Mouse (Mus musculus) right cerebral cortex, postnatal 4 days (tissue): ENCODE measurements at regions not wholly inside any gene's neighbourhood (a gene's known extent, or its start where the extent isn't known, plus 50 kb on each side); places are given as distances from the start of the nearest gene placed in this dataset.
"Not testable (repeated sequence)": the region's sequence is repeated elsewhere in the genome, so short reads cannot be mapped to it uniquely, and the experiment has no call there.

Experiments
- DNase-seq: peaks from one replicate; pipeline ENCODE4 v3.0.0-alpha.2; 2022

- no peak for DNase-seq
Measured at GRCm38 (mm10) chr3:60811924-60812323, 190.7 kb upstream of the P2ry1 start.

- DNase-seq = no peak
Measured at GRCm38 (mm10) chr3:60813485-60813884, 189.1 kb upstream of the P2ry1 start.

- DNase-seq = no peak
Measured at GRCm38 (mm10) chr3:60819684-60820281, 182.8 kb upstream of the P2ry1 start.

- no peak for DNase-seq
Measured at GRCm38 (mm10) chr3:60821463-60821862, 181.1 kb upstream of the P2ry1 start.

GRCm38 (mm10) chr3:60826759-60827158 lies 175.8 kb upstream of the P2ry1 start:
- DNase-seq = no peak

- no peak for DNase-seq
Measured at GRCm38 (mm10) chr3:60832385-60832784, 170.2 kb upstream of the P2ry1 start.

- DNase-seq = no peak
Measured at GRCm38 (mm10) chr3:60841895-60842294, 160.7 kb upstream of the P2ry1 start.

GRCm38 (mm10) chr3:60845293-60845692 lies 157.3 kb upstream of the P2ry1 start:
- DNase-seq = no peak

GRCm38 (mm10) chr3:60848437-60848836 lies 154.2 kb upstream of the P2ry1 start:
- DNase-seq = no peak

- no peak for DNase-seq
Measured at GRCm38 (mm10) chr3:60853773-60854172, 148.8 kb upstream of the P2ry1 start.

- DNase-seq = no peak
Measured at GRCm38 (mm10) chr3:60855734-60856133, 146.9 kb upstream of the P2ry1 start.

- DNase-seq = no peak
Measured at GRCm38 (mm10) chr3:60858474-60859118, 144.0 kb upstream of the P2ry1 start.

- DNase-seq = no peak
Measured at GRCm38 (mm10) chr3:60859119-60859515, 143.5 kb upstream of the P2ry1 start.

- not testable (repeated sequence) for DNase-seq
Measured at GRCm38 (mm10) chr3:60876858-60877257, 125.7 kb upstream of the P2ry1 start.

- no peak for DNase-seq
Measured at GRCm38 (mm10) chr3:60878880-60879279, 123.7 kb upstream of the P2ry1 start.

GRCm38 (mm10) chr3:60884027-60884426 lies 118.6 kb upstream of the P2ry1 start:
- DNase-seq = no peak

GRCm38 (mm10) chr3:60889191-60889861 lies 113.3 kb upstream of the P2ry1 start:
- DNase-seq = no peak

GRCm38 (mm10) chr3:60897628-60898269 lies 104.8 kb upstream of the P2ry1 start:
- DNase-seq = no peak

- no peak for DNase-seq
Measured at GRCm38 (mm10) chr3:60898720-60899119, 103.9 kb upstream of the P2ry1 start.

- no peak for DNase-seq
Measured at GRCm38 (mm10) chr3:60901571-60901970, 101.0 kb upstream of the P2ry1 start.

GRCm38 (mm10) chr3:60916411-60916810 lies 86.2 kb upstream of the P2ry1 start:
- no peak for DNase-seq

- no peak for DNase-seq
Measured at GRCm38 (mm10) chr3:60917271-60917670, 85.3 kb upstream of the P2ry1 start.

- no peak for DNase-seq
Measured at GRCm38 (mm10) chr3:60926024-60926547, 76.5 kb upstream of the P2ry1 start.

- DNase-seq = no peak
Measured at GRCm38 (mm10) chr3:60928910-60929309, 73.7 kb upstream of the P2ry1 start.
